Mouse (Mus musculus) intestine, postnatal 0 days (tissue): Measurements from ENCODE around the gene Tfcp2. TPM values are rescaled to one million over a fixed set of nuclear protein-coding genes. Genes with fewer than 3 reads are reported as not detected.
A peak's percentile ranks its signal among the peaks of the same experiment; 100 is the strongest.

ENCODE experiments used
- ATAC-seq: fragments of 200-750 bp; cut with Nextera tagmentation; 2 replicates; pipeline ENCODE4 v1.8.0; 2017; ENCODE audit warnings: mild to moderate bottlenecking, moderate TSS enrichment, moderate library complexity
- H3K27ac ChIP-seq: fragments of 300-500 bp; sonication (generic); 2 replicates; pipeline ENCODE4 v1.5.1; 2014; ENCODE audit warnings: mild to moderate bottlenecking, low read depth, low read length, moderate library complexity
- H3K27me3 ChIP-seq: fragments of 300-500 bp; sonication (generic); replicated peaks from 2 replicates; pipeline ENCODE4 v1.6.1; 2014; ENCODE audit warnings: low read length, mixed read lengths; ENCODE audit not compliant: control insufficient read depth, insufficient read depth
- H3K36me3 ChIP-seq: fragments of 300-500 bp; sonication (generic); 2 replicates; pipeline ENCODE4 v1.6.1; 2014; ENCODE audit warnings: mild to moderate bottlenecking, moderate library complexity; ENCODE audit not compliant: control insufficient read depth, insufficient read depth
- H3K4me1 ChIP-seq: fragments of 300-500 bp; sonication (generic); replicated peaks from 2 replicates; pipeline ENCODE4 v1.6.1; 2014; ENCODE audit warnings: antibody characterized with exemption, low read length, mixed read lengths; ENCODE audit not compliant: control insufficient read depth, insufficient read depth
- H3K4me2 ChIP-seq: fragments of 300-500 bp; sonication (generic); replicated peaks from 2 replicates; pipeline ENCODE4 v1.6.1; 2014; ENCODE audit warnings: low read depth, mild to moderate bottlenecking, moderate library complexity
- H3K4me3 ChIP-seq: fragments of 300-500 bp; sonication (generic); 2 replicates; pipeline ENCODE4 v1.5.1; 2014; ENCODE audit warnings: low read depth, low read length
- H3K9ac ChIP-seq: fragments of 300-500 bp; sonication (generic); 2 replicates; pipeline ENCODE4 v1.6.1; 2014; ENCODE audit warnings: mild to moderate bottlenecking, low read depth, low read length
- H3K9me3 ChIP-seq: fragments of 300-500 bp; sonication (generic); 2 replicates; pipeline ENCODE4 v1.6.1; 2016; ENCODE audit warnings: mixed run types; ENCODE audit not compliant: control insufficient read depth
- CTCF ChIP-seq: sonication (generic); IDR thresholded peaks from 2 replicates; pipeline ENCODE4 v1.5.1; 2016; ENCODE audit warnings: low read depth, mild to moderate bottlenecking, control low read depth, antibody characterized with exemption, moderate library complexity
- WGBS: fragments of 180-500 bp; shearing (Covaris S2); extraction: QIAGEN DNeasy Blood & Tissue Kit; methylation state at CpG from one replicate; pipeline ENCODE4 v1.1.7; 2014; 5-methylcytosine and 5-hydroxymethylcytosine counted together
- polyA plus RNA-seq: library from polyadenylated mRNA; unstranded; fragments of >200 nt; fragmentation: Nextera tagmentation; extraction: Ambion mirVana; gene quantifications from 2 replicates; pipeline ENCODE4 v1.2.1, GENCODE M21; 2015

Tfcp2 gene
- polyA plus RNA-seq, 1 experiment from 2014 or later: 8.5 TPM

DNA sequence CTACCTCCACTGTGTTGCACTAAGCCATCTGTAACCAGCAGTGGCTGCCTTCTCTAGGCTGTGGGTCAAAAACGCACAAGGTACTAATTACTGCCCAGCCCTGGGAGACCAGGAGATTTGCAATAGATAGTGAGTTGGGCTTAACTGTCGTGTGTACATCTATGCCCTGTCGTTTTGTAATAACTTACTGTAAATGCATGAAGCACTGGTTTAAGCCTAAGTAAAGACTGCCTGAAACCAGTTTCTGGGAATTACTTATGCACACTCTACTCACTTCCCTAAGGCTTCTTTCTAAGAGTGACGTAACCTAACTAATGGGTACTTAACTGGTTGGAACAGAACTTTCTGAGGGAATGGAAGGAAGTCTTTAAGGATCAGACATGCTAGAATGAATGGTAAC, 72.9 kb downstream of the Tfcp2 start:
- no peak for ATAC-seq
- H3K9ac ChIP-seq: no peak overlapping the region
- H3K36me3 ChIP-seq: peaks cover 81% of the 10 kb centered on the region
- H3K4me1 ChIP-seq: no peaks in the 10 kb centered on the region
- H3K9me3 ChIP-seq: no peaks in the 10 kb centered on the region
- H3K27me3 ChIP-seq: no peaks in the 10 kb centered on the region
- H3K27ac ChIP-seq: no peak overlapping the region
- no peak for TF ChIP-seq CTCF
- WGBS: 76% methylated on average over 4 of the region's 4 CpGs
- no peak overlapping the region for H3K4me2 ChIP-seq
- no peak overlapping the region for H3K4me3 ChIP-seq

DNA sequence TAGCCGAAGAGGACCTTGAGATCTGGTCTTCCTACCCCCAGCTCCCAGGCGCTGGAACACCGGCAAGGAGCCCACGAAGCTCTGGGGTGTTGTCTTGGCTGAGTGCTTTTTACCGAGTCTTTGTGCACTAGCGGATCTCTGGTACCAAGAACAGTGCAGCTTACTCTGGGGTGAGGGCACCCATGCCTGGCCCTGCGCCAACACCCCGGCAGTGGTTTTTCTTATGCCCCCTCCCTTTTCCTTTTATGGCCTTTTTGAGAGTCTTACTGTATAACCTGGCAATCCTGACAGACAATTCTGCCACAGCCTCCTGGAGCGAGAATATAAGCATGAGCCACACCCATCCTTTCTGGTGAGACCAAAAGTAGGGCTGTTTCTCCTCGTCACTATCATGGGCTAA, 73.5 kb downstream of the Tfcp2 start:
- H3K27ac ChIP-seq: no peak overlapping the region
- H3K4me1 ChIP-seq: no peaks in the 10 kb centered on the region
- no peak overlapping the region for H3K9ac ChIP-seq
- H3K27me3 ChIP-seq: no peaks in the 10 kb centered on the region
- no peaks in the 10 kb centered on the region for H3K9me3 ChIP-seq
- H3K36me3 ChIP-seq: peaks cover 78% of the 10 kb centered on the region
- no peak for TF ChIP-seq CTCF
- 74% methylated on average over 10 of the region's 10 CpGs for WGBS
- no peak overlapping the region for H3K4me2 ChIP-seq
- H3K4me3 ChIP-seq: no peak overlapping the region
- ATAC-seq: no peak

DNA sequence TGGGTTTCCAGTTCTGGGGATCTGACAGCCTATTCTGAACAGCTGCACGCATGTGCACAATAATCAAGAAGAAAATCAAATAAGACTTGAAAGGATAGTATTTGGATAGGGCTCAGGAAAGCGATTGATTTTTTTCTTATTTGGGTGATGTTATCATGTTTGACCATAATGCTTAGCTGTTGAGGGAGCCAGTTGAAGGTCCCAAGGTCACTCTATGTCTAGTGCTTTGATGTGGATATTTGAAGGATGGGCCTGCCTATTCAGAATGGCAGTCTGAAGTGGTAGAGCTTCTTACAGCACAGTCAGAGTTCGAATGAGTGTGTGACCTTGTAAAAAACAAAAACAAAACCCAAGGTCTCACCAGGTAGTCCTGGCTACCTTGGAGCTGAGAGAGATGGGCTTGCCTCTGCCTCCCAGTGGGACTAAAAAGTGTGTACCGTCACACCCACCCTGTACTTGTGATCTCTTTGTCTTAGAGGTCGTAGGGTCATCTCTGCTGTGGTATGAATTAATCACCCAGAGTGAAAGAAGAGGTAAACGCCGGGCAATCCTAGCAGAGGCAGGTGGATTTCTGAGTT, 77.8 kb downstream of the Tfcp2 start:
- no peak overlapping the region for H3K27ac ChIP-seq
- H3K9ac ChIP-seq: no peak overlapping the region
- no peak overlapping the region for H3K4me3 ChIP-seq
- WGBS: 58% methylated on average over 7 of the region's 7 CpGs
- no peak overlapping the region for H3K4me2 ChIP-seq
- no peaks in the 10 kb centered on the region for H3K9me3 ChIP-seq
- peaks cover 41% of the 10 kb centered on the region for H3K36me3 ChIP-seq
- TF ChIP-seq CTCF: no peak
- H3K4me1 ChIP-seq: 0 out of 2 replicates have a peak, but pooled peaks cover 5% of the 10 kb centered on the region
- no peaks in the 10 kb centered on the region for H3K27me3 ChIP-seq
- no peak for ATAC-seq

DNA sequence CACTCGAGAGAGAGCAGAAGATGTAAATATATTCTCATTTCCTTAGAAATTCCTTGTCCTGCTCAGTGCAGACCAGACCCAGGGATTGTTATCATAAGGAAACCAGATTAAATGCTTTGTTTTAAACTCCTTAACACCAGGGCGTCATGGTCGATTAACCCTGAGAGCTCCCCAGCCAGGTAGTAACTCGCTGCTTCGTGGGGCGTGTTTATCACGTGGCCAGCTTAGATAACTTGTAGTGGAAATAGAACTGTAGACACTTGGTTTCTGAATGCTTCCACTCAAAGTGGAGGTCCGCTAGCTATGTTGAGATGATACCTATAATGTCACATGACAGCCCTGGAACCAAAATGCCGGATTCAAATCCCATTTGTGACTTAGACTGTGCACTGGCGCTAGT, 81.8 kb downstream of the Tfcp2 start:
- Histone ChIP-seq H3K4me3 (peak overlapping the region; percentile 85), H3K9me3 (no peaks in the 10 kb centered on the region), H3K4me2 (peak overlapping the region; percentile 89), H3K27me3 (no peaks in the 10 kb centered on the region), H3K9ac (no peak overlapping the region), H3K36me3 (peaks cover 6% of the 10 kb centered on the region), H3K4me1 (0 out of 2 replicates have a peak, but pooled peaks cover 8% of the 10 kb centered on the region), H3K27ac (no peak overlapping the region)
- no peak for ATAC-seq
- TF ChIP-seq CTCF: no peak
- 44% methylated on average over 10 of the region's 10 CpGs for WGBS

DNA sequence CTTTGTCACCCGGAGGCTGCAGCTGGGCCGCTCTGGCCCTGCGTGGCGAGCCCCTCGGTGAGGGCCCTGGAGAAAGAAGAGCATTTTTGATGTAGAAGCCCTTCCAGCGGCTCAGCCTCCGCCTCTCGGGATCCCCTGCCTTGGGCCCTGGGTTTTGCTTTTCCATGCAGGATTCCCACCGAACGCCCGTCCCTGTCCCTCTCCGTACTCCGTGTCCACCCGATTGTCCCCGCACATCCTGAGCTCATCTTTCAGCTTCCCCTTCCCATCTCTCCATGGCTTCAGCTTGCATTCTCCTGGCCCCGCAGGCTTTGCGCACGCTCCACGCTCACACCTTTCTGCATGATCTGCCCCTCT, 82.6 kb downstream of the Tfcp2 start:
- Histone ChIP-seq H3K36me3 (no peaks in the 10 kb centered on the region), H3K27me3 (no peaks in the 10 kb centered on the region), H3K27ac (peak overlapping the region; percentile 88), H3K4me2 (peak overlapping the region; percentile 89), H3K9ac (peak overlapping the region; percentile 81), H3K4me3 (peak overlapping the region; percentile 85), H3K9me3 (no peaks in the 10 kb centered on the region), H3K4me1 (0 out of 2 replicates have a peak, but pooled peaks cover 8% of the 10 kb centered on the region)
- no peak for TF ChIP-seq CTCF
- WGBS: 0% methylated on average over 19 of the region's 19 CpGs
- peak; percentile 2; the same call in 1 of the 2 replicates for ATAC-seq

DNA sequence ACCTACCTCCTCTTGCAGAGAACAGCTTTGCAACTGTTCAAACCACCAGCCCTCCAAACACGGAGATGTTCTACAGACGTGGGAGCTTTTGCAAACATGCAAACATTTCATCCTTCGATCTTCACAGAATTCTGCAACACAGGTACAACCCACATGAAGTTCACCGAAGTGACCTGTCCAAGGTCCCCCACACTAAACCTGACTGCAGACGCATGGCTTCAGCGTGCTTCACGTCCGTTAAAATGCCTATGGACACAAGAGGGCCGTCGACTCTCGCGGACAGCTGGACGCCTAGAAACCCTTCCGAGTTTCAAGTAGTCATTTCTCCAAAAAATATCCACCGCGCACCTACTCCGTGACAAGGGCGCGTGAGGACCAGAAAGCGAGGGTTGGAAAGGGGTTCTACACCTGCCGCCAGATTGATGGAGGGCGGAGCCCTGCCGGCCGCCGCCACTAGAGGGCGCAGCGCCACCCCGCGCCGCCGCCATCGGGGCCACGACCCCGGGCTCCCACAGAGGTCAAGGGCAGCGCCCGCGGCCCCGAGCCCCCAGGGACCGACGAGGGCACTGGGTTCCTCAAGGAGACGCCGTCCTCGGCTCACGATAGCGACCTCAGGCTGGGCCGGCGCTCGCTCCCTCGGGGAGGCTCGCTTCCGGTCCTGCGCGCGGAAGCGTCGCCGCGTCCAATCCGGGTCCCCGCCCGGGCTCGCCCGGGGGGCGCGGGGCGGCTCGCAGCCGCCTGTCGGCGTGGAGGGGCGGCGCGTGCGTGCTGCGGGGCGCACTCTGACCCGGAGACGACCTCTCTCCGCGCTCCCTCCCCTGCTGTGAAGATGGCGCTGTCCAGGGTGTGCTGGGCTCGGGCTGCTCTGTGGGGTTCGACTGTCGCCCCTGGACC, 83.3 kb downstream of the Tfcp2 start, which contains the start of gene Letmd1:
TSS of gene Letmd1 (plus strand) at position 729 of the 894 bp plus-strand sequence.
- Histone ChIP-seq H3K27me3 (no peaks in the 10 kb centered on the region), H3K36me3 (no peaks in the 10 kb centered on the region), H3K4me3 (peak within 1 kb of the TSS; percentile 85), H3K4me2 (peak within 1 kb of the TSS; percentile 89), H3K9me3 (no peaks in the 10 kb centered on the region), H3K9ac (peak within 1 kb of the TSS; percentile 81), H3K4me1 (0 out of 2 replicates have a peak, but pooled peaks cover 8% of the 10 kb centered on the region), H3K27ac (peak within 1 kb of the TSS; percentile 88)
- WGBS: 1% methylated on average over 73 of the region's 84 CpGs
- peak; percentile 93 for TF ChIP-seq CTCF
- peak; percentile 82 for ATAC-seq
